Mouse (Mus musculus) liver, embryonic 14.5 days (tissue): ENCODE measurements around the gene Angptl4.

Experiments
- CTCF ChIP-seq: IDR thresholded peaks from 2 replicates; pipeline ENCODE4 v1.5.1; 2016; ENCODE audit warnings: antibody characterized with exemption, low read depth, control low read depth
- EP300 ChIP-seq: IDR thresholded peaks from 2 replicates; pipeline ENCODE4 v1.6.1; 2016; ENCODE audit warnings: antibody characterized with exemption, low read depth

- no peak for TF ChIP-seq EP300
- no peak for TF ChIP-seq CTCF
Observed at GRCm38 (mm10) chr17:33766389-33766788, 15.2 kb downstream of the Angptl4 start.
